Mouse (Mus musculus): ENCODE measurements around the gene Cacna1e.

Gene Cacna1e

GRCm38 (mm10) chr1:154475706-154476105, 408.6 kb downstream of the Cacna1e start:
- TF ChIP-seq CTCF (conservative IDR thresholded peaks at IDR 0.05; ENCODE audit: low read length) (no peak), NANOG (IDR thresholded peaks at IDR 0.05; ENCODE audit: borderline replicate concordance, low read length) (no peak), POU5F1 (IDR thresholded peaks at IDR 0.05; ENCODE audit: borderline replicate concordance, low read length) (no peak)
- Histone ChIP-seq H3K4me3 (replicated peaks; ENCODE audit: low read length) (no peak overlapping the region), H3K36me3 (ENCODE audit: insufficient read depth, low read length) (no peaks in the 10 kb centered on the region)

GRCm38 (mm10) chr1:154474156-154474555, 410.1 kb downstream of the Cacna1e start:
- Histone ChIP-seq H3K36me3 (ENCODE audit: insufficient read depth, low read length) (no peaks in the 10 kb centered on the region), H3K4me1 (replicated peaks; ENCODE audit: low read depth, low read length) (no peaks in the 10 kb centered on the region), H3K9me3 (ENCODE audit: low read length) (0 out of 2 replicates have a peak, but pooled peaks cover 9% of the 10 kb centered on the region), H3K27me3 (ENCODE audit: insufficient read depth, low read length) (no peaks in the 10 kb centered on the region), H3K4me3 (replicated peaks; ENCODE audit: low read length) (no peak overlapping the region)
- TF ChIP-seq CTCF (conservative IDR thresholded peaks at IDR 0.05; ENCODE audit: low read length): no peak
- TF ChIP-seq POU5F1 (IDR thresholded peaks at IDR 0.05; ENCODE audit: borderline replicate concordance, low read length): no peak
- TF ChIP-seq NANOG (IDR thresholded peaks at IDR 0.05; ENCODE audit: borderline replicate concordance, low read length): no peak

More at GRCm38 (mm10) chr1:154475706-154476105, 408.6 kb downstream of the Cacna1e start:
- 0 out of 2 replicates have a peak, but pooled peaks cover 9% of the 10 kb centered on the region for H3K9me3 ChIP-seq (ENCODE audit: low read length)
- no peaks in the 10 kb centered on the region for H3K27me3 ChIP-seq (ENCODE audit: insufficient read depth, low read length)
- no peaks in the 10 kb centered on the region for H3K4me1 ChIP-seq (replicated peaks; ENCODE audit: low read depth, low read length)

GRCm38 (mm10) chr1:154467265-154467664, 417.0 kb downstream of the Cacna1e start:
- Histone ChIP-seq H3K27me3 (ENCODE audit: insufficient read depth, low read length) (no peaks in the 10 kb centered on the region), H3K4me3 (replicated peaks; ENCODE audit: low read length) (no peak overlapping the region), H3K9me3 (ENCODE audit: low read length) (0 out of 2 replicates have a peak, but pooled peaks cover 3% of the 10 kb centered on the region), H3K36me3 (ENCODE audit: insufficient read depth, low read length) (no peaks in the 10 kb centered on the region), H3K4me1 (replicated peaks; ENCODE audit: low read depth, low read length) (no peaks in the 10 kb centered on the region)
- TF ChIP-seq POU5F1 (IDR thresholded peaks at IDR 0.05; ENCODE audit: borderline replicate concordance, low read length) (no peak), NANOG (IDR thresholded peaks at IDR 0.05; ENCODE audit: borderline replicate concordance, low read length) (no peak), CTCF (conservative IDR thresholded peaks at IDR 0.05; ENCODE audit: low read length) (no peak)

GRCm38 (mm10) chr1:154461521-154461920, 422.8 kb downstream of the Cacna1e start:
- Histone ChIP-seq H3K9me3 (ENCODE audit: low read length) (no peaks in the 10 kb centered on the region), H3K27me3 (ENCODE audit: insufficient read depth, low read length) (no peaks in the 10 kb centered on the region), H3K4me3 (replicated peaks; ENCODE audit: low read length) (no peak overlapping the region), H3K36me3 (ENCODE audit: insufficient read depth, low read length) (no peaks in the 10 kb centered on the region), H3K4me1 (replicated peaks; ENCODE audit: low read depth, low read length) (no peaks in the 10 kb centered on the region)
- TF ChIP-seq POU5F1 (IDR thresholded peaks at IDR 0.05; ENCODE audit: borderline replicate concordance, low read length) (no peak), NANOG (IDR thresholded peaks at IDR 0.05; ENCODE audit: borderline replicate concordance, low read length) (no peak), CTCF (conservative IDR thresholded peaks at IDR 0.05; ENCODE audit: low read length) (no peak)

- Histone ChIP-seq H3K27me3 (ENCODE audit: insufficient read depth, low read length) (no peaks in the 10 kb centered on the region), H3K36me3 (ENCODE audit: insufficient read depth, low read length) (no peaks in the 10 kb centered on the region), H3K4me3 (replicated peaks; ENCODE audit: low read length) (no peak overlapping the region), H3K4me1 (replicated peaks; ENCODE audit: low read depth, low read length) (no peaks in the 10 kb centered on the region), H3K9me3 (ENCODE audit: low read length) (no peaks in the 10 kb centered on the region)
- no peak for TF ChIP-seq NANOG (IDR thresholded peaks at IDR 0.05; ENCODE audit: borderline replicate concordance, low read length)
- TF ChIP-seq CTCF (conservative IDR thresholded peaks at IDR 0.05; ENCODE audit: low read length): no peak
- no peak for TF ChIP-seq POU5F1 (IDR thresholded peaks at IDR 0.05; ENCODE audit: borderline replicate concordance, low read length)
Observed at GRCm38 (mm10) chr1:154460067-154460466, 424.2 kb downstream of the Cacna1e start.

- TF ChIP-seq CTCF (conservative IDR thresholded peaks at IDR 0.05; ENCODE audit: low read length) (no peak), POU5F1 (IDR thresholded peaks at IDR 0.05; ENCODE audit: borderline replicate concordance, low read length) (no peak), NANOG (IDR thresholded peaks at IDR 0.05; ENCODE audit: borderline replicate concordance, low read length) (no peak)
Observed at GRCm38 (mm10) chr1:154458601-154459000, 425.7 kb downstream of the Cacna1e start.

GRCm38 (mm10) chr1:154450799-154451198, 433.5 kb downstream of the Cacna1e start:
- H3K27me3 ChIP-seq (ENCODE audit: insufficient read depth, low read length): no peaks in the 10 kb centered on the region
- TF ChIP-seq POU5F1 (IDR thresholded peaks at IDR 0.05; ENCODE audit: borderline replicate concordance, low read length) (no peak), CTCF (conservative IDR thresholded peaks at IDR 0.05; ENCODE audit: low read length) (no peak), NANOG (IDR thresholded peaks at IDR 0.05; ENCODE audit: borderline replicate concordance, low read length) (no peak)
- no peaks in the 10 kb centered on the region for H3K36me3 ChIP-seq (ENCODE audit: insufficient read depth, low read length)
- H3K9me3 ChIP-seq (ENCODE audit: low read length): no peaks in the 10 kb centered on the region
- H3K4me1 ChIP-seq (replicated peaks; ENCODE audit: low read depth, low read length): no peaks in the 10 kb centered on the region
- H3K4me3 ChIP-seq (replicated peaks; ENCODE audit: low read length): no peak overlapping the region

More at GRCm38 (mm10) chr1:154458601-154459000, 425.7 kb downstream of the Cacna1e start:
- no peaks in the 10 kb centered on the region for H3K9me3 ChIP-seq (ENCODE audit: low read length)
- no peak overlapping the region for H3K4me3 ChIP-seq (replicated peaks; ENCODE audit: low read length)
- no peaks in the 10 kb centered on the region for H3K36me3 ChIP-seq (ENCODE audit: insufficient read depth, low read length)
- H3K27me3 ChIP-seq (ENCODE audit: insufficient read depth, low read length): no peaks in the 10 kb centered on the region
- H3K4me1 ChIP-seq (replicated peaks; ENCODE audit: low read depth, low read length): no peaks in the 10 kb centered on the region

- H3K9me3 ChIP-seq (ENCODE audit: low read length): no peaks in the 10 kb centered on the region
Observed at GRCm38 (mm10) chr1:154446456-154446855, 437.8 kb downstream of the Cacna1e start.

GRCm38 (mm10) chr1:154433520-154433919, 450.8 kb downstream of the Cacna1e start:
- no peaks in the 10 kb centered on the region for H3K36me3 ChIP-seq (ENCODE audit: insufficient read depth, low read length)
- no peak overlapping the region for H3K4me3 ChIP-seq (replicated peaks; ENCODE audit: low read length)
- H3K9me3 ChIP-seq (ENCODE audit: low read length): no peaks in the 10 kb centered on the region
- no peaks in the 10 kb centered on the region for H3K4me1 ChIP-seq (replicated peaks; ENCODE audit: low read depth, low read length)
- TF ChIP-seq CTCF (conservative IDR thresholded peaks at IDR 0.05; ENCODE audit: low read length) (no peak), NANOG (IDR thresholded peaks at IDR 0.05; ENCODE audit: borderline replicate concordance, low read length) (no peak), POU5F1 (IDR thresholded peaks at IDR 0.05; ENCODE audit: borderline replicate concordance, low read length) (no peak)
- H3K27me3 ChIP-seq (ENCODE audit: insufficient read depth, low read length): no peaks in the 10 kb centered on the region

More at GRCm38 (mm10) chr1:154446456-154446855, 437.8 kb downstream of the Cacna1e start:
- no peaks in the 10 kb centered on the region for H3K36me3 ChIP-seq (ENCODE audit: insufficient read depth, low read length)
- TF ChIP-seq NANOG (IDR thresholded peaks at IDR 0.05; ENCODE audit: borderline replicate concordance, low read length) (no peak), POU5F1 (IDR thresholded peaks at IDR 0.05; ENCODE audit: borderline replicate concordance, low read length) (no peak), CTCF (conservative IDR thresholded peaks at IDR 0.05; ENCODE audit: low read length) (no peak)
- H3K27me3 ChIP-seq (ENCODE audit: insufficient read depth, low read length): no peaks in the 10 kb centered on the region
- H3K4me1 ChIP-seq (replicated peaks; ENCODE audit: low read depth, low read length): no peaks in the 10 kb centered on the region
- H3K4me3 ChIP-seq (replicated peaks; ENCODE audit: low read length): no peak overlapping the region
